Mouse (Mus musculus) embryonic facial prominence, embryonic 10.5 days (tissue): ENCODE measurements around the gene Stpg1. TPM values are rescaled to one million over a fixed set of nuclear protein-coding genes. Genes with fewer than 3 reads are reported as not detected.

Source experiments
- DNase-seq: peaks from one replicate; pipeline ENCODE4 v3.0.0-alpha.2; 2017; ENCODE audit warnings: low spot score
- H3K27ac ChIP-seq: fragments of 300-500 bp; sonication (generic); replicated peaks from 2 replicates; pipeline ENCODE4 v1.5.1; 2016; ENCODE audit warnings: mild to moderate bottlenecking
- H3K27me3 ChIP-seq: fragments of 300-500 bp; sonication (generic); replicated peaks from 2 replicates; pipeline ENCODE4 v1.6.1; 2016; ENCODE audit warnings: low read depth, mild to moderate bottlenecking; ENCODE audit not compliant: poor library complexity, severe bottlenecking
- H3K36me3 ChIP-seq: fragments of 300-500 bp; sonication (generic); replicated peaks from 2 replicates; pipeline ENCODE4 v1.6.1; 2016; ENCODE audit warnings: mild to moderate bottlenecking, moderate library complexity
- H3K4me1 ChIP-seq: fragments of 300-500 bp; sonication (generic); 2 replicates; pipeline ENCODE4 v1.6.1; 2016
- H3K4me3 ChIP-seq: fragments of 300-500 bp; sonication (generic); 2 replicates; pipeline ENCODE4 v1.5.1; 2016; ENCODE audit warnings: mild to moderate bottlenecking, moderate library complexity
- H3K9me3 ChIP-seq: fragments of 300-500 bp; sonication (generic); 2 replicates; pipeline ENCODE4 v1.6.1; 2016; ENCODE audit warnings: mild to moderate bottlenecking
- WGBS: fragments of 180-500 bp; shearing (Covaris S2); methylation state at CpG from one replicate; pipeline ENCODE4 v1.1.7; 2016; 5-methylcytosine and 5-hydroxymethylcytosine counted together
- polyA plus RNA-seq: library from polyadenylated mRNA; unstranded; fragments of >200 nt; fragmentation: Nextera tagmentation; extraction: Ambion mirVana; gene quantifications from 2 replicates; pipeline ENCODE4 v1.2.1, GENCODE M21; 2016

Stpg1 gene
- polyA plus RNA-seq, result 0.18 and 0.37 TPM in 2 replicates

DNA sequence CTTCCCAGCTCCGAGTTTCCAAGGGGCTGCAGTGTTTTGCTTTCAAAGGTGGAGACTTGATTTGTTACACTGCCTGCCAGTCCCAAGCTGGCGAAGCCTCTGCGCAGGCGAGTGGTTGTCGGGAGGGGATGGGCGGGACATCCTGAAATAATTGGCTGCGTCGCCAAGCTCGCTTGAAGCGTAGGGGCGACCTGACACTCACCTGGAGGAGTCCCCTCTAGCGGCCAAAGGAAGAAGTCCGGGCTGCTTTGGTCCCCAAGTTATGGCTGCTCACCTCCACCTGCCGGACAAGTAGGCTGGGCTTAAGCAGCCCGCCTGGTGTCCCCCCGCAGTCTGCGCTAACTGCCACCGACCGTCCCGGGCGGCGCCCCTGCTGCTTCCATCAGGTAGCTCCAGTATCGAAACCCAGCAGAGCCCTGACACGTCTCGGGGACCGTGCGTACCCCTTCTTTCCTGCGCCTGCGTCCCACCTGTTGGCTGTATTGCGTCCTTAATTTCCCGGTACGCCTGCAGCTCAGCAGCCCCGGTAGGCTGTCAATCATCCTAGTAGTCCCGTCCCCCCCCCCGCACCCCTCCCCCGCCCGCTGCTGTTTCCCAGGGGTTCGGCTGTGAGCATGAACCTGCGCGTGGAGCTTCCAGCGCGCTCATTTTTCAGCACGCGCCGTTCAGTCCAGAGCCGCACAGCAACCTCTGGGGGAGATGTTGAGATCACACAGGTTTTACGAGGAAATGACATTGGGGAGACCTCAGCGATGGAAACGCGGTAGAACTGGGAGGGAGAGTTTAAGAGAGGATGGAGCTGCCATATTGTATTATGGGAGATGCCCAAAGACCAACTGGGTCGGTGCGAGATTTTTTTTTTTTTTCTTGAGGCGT, at the start of gene Stpg1, which contains the start of gene Nipal3:
Stpg1 (plus strand) TSS at position 270 of the 876 bp plus-strand sequence.
Nipal3 (minus strand) TSS at position 518 of the 876 bp plus-strand sequence.
- H3K4me3 ChIP-seq, result peak within 1 kb of the TSS; percentile 85
- no peaks in the 10 kb centered on the region for H3K9me3 ChIP-seq
- H3K27me3 ChIP-seq, result no peaks in the 10 kb centered on the region
- under 1% methylated on average over 53 of the region's 53 CpGs for WGBS
- H3K4me1 ChIP-seq, result peaks cover 24% of the 10 kb centered on the region
- H3K36me3 ChIP-seq, result no peaks in the 10 kb centered on the region
- peak; percentile 94 for DNase-seq
- peak within 1 kb of the TSS; percentile 71 for H3K27ac ChIP-seq

DNA sequence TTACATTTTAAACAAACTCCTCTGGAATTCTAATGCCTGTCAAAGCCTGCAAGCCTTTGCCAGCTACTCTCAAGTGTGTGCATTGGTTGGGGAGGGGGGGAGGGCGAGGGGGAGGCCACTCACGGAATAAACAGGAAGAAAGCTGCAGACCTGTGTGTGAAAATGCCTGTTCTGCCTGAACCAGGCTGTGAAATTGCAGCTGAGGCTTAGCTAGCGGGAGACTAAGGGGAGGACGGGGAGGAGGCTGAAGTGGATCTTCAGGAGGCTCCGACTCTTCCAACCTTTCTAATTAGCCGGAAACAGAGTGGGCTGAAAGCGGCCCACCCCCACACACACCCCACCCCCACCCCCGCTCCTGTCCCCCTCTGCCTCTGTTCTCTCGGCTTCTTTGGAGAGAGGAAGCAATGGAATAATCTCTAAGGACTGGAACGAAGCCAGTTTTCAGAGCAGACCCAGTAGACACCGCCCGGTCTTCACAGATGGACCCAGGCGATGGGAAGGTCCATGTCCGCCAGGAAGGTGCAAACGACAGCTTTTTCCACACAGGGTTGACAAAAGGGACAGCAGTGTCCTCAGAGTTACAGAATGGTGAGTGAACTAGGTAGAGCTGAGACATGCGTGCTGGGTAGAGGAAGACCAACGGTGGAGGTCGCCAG, 43.1 kb upstream of the Stpg1 start:
- 58% methylated on average over 18 of the region's 18 CpGs for WGBS
- H3K27me3 ChIP-seq, result no peaks in the 10 kb centered on the region
- H3K4me1 ChIP-seq, result peaks cover 24% of the 10 kb centered on the region
- H3K4me3 ChIP-seq, result peak overlapping the region; percentile 4
- H3K27ac ChIP-seq, result peak overlapping the region; percentile 66
- peak; percentile 48 for DNase-seq
- H3K9me3 ChIP-seq, result no peaks in the 10 kb centered on the region
- H3K36me3 ChIP-seq, result no peaks in the 10 kb centered on the region

- Histone ChIP-seq H3K27me3 (no peaks in the 10 kb centered on the region), H3K9me3 (no peaks in the 10 kb centered on the region), H3K4me1 (peaks cover 24% of the 10 kb centered on the region), H3K4me3 (no peak overlapping the region), H3K27ac (no peak overlapping the region), H3K36me3 (no peaks in the 10 kb centered on the region)
- WGBS, result 67% methylated on average over 6 of the region's 6 CpGs
- DNase-seq, result no peak
Measured at GRCm38 (mm10) chr4:135453164-135453563, 41.4 kb upstream of the Stpg1 start.

DNA sequence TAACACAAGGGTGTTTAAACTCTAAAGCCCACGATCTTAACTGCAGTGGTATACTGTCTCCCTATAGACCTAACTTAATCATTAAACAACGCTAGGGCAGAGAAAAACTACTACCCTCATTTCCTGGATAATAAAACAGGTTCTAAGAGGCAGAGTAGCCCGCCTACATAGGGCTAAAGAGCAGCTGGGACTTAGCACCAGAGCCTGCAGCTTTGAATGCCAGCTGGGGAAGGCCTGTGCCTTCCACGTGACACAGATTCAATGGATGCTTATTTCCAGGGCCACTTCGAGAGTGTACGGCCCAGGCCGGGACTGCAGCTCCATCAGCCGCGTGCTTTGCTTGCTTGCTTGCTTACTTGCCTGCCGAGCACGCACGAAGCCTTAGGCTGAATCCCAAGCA, 41.0 kb upstream of the Stpg1 start:
- no peak overlapping the region for H3K27ac ChIP-seq
- H3K4me1 ChIP-seq, result peaks cover 24% of the 10 kb centered on the region
- H3K27me3 ChIP-seq, result no peaks in the 10 kb centered on the region
- DNase-seq, result no peak
- WGBS, result 78% methylated on average over 12 of the region's 12 CpGs
- no peaks in the 10 kb centered on the region for H3K36me3 ChIP-seq
- no peak overlapping the region for H3K4me3 ChIP-seq
- no peaks in the 10 kb centered on the region for H3K9me3 ChIP-seq

- Histone ChIP-seq H3K9me3 (no peaks in the 10 kb centered on the region), H3K4me1 (no peaks in the 10 kb centered on the region)
Measured at GRCm38 (mm10) chr4:135463406-135463805, 31.2 kb upstream of the Stpg1 start.

GRCm38 (mm10) chr4:135477851-135478250, 16.7 kb upstream of the Stpg1 start:
- WGBS, result 88% methylated on average over 10 of the region's 10 CpGs
- no peaks in the 10 kb centered on the region for H3K9me3 ChIP-seq

More at GRCm38 (mm10) chr4:135463406-135463805, 31.2 kb upstream of the Stpg1 start:
- Histone ChIP-seq H3K4me3 (no peak overlapping the region), H3K27ac (no peak overlapping the region), H3K36me3 (peaks cover 3% of the 10 kb centered on the region; the same call in 1 of the 2 replicates), H3K27me3 (no peaks in the 10 kb centered on the region)
- 94% methylated on average over 11 of the region's 11 CpGs for WGBS
- DNase-seq, result no peak

DNA sequence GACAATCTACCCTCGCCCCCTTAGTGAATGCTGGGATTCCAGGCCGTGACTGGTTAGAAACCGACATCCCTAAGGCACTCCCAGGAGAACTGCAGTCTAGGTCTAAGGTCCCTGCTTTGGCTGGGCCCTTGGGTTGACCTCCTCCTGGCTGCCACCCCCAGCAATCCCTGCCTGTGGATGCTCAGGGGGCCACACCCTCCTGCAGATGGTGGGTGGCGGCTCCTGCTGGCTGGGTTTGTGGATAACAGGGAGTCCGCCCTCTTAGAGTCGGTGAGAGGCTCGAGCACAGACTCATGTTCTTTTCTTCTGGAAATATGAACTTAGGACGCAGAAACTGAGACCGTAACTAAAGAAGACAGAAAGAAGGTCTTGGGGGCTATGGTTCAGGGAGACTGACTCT, 14.2 kb upstream of the Stpg1 start:
- Histone ChIP-seq H3K27ac (no peak overlapping the region), H3K9me3 (no peaks in the 10 kb centered on the region), H3K36me3 (no peaks in the 10 kb centered on the region), H3K4me1 (peaks cover 8% of the 10 kb centered on the region; the same call in 1 of the 2 replicates), H3K27me3 (no peaks in the 10 kb centered on the region), H3K4me3 (no peak overlapping the region)
- WGBS, result 79% methylated on average over 9 of the region's 9 CpGs
- DNase-seq, result peak; percentile 14

More at GRCm38 (mm10) chr4:135477851-135478250, 16.7 kb upstream of the Stpg1 start:
- no peak for DNase-seq
- no peak overlapping the region for H3K4me3 ChIP-seq
- no peaks in the 10 kb centered on the region for H3K36me3 ChIP-seq
- no peaks in the 10 kb centered on the region for H3K27me3 ChIP-seq
- H3K4me1 ChIP-seq, result peaks cover 8% of the 10 kb centered on the region; the same call in 1 of the 2 replicates
- no peak overlapping the region for H3K27ac ChIP-seq

DNA sequence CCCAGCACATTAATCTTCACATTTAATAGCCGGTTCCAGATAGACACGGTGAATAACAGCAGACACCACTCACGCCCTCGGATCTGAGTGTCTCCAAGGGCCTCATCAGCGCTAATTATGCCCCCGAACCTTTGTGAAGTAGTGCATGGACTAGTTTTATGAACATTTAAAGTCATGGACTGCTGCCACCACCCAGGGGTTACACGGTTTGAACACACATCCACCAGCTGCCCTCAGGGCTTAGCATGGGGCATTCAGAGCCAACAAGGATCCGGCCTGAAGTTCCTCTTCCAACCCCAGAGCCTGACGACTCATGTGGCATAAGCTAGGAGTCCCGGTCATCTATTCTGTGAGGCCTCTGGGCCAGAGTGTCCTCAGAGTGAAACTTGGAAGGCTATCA, 9.5 kb upstream of the Stpg1 start:
- peaks cover 8% of the 10 kb centered on the region; the same call in 1 of the 2 replicates for H3K4me1 ChIP-seq
- peaks cover 7% of the 10 kb centered on the region for H3K36me3 ChIP-seq
- H3K27me3 ChIP-seq, result no peaks in the 10 kb centered on the region
- no peak overlapping the region for H3K4me3 ChIP-seq
- DNase-seq, result no peak
- 84% methylated on average over 10 of the region's 10 CpGs for WGBS
- H3K9me3 ChIP-seq, result peaks cover 7% of the 10 kb centered on the region; the same call in 1 of the 2 replicates
- no peak overlapping the region for H3K27ac ChIP-seq

- peaks cover 7% of the 10 kb centered on the region; the same call in 1 of the 2 replicates for H3K9me3 ChIP-seq
- no peaks in the 10 kb centered on the region for H3K27me3 ChIP-seq
- no peak overlapping the region for H3K27ac ChIP-seq
- 87% methylated on average over 11 of the region's 11 CpGs for WGBS
- H3K4me1 ChIP-seq, result no peaks in the 10 kb centered on the region; the same call in 1 of the 2 replicates
- H3K4me3 ChIP-seq, result no peak overlapping the region
- H3K36me3 ChIP-seq, result peaks cover 7% of the 10 kb centered on the region
- no peak for DNase-seq
Measured at GRCm38 (mm10) chr4:135486352-135486751, 8.2 kb upstream of the Stpg1 start.

DNA sequence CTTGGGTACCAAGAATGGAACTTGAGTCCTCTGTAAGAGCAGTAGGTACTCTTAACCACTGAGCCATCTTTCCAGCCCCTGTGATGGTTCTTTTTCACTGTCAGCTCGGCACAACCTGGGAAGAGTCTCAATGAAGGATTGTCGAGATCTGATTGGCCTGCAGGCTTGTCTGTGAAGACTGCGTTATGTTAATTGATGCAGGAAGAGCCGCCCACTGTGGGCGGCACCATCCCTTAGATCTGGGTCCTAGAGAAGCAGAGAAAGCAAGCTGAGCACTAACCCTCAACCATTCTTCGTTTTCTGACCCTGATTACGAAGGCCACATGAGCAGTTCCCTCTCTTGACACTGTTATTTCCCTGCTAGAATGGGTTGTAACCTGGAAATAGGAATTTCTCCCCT, 5.3 kb upstream of the Stpg1 start:
- no peak overlapping the region for H3K4me3 ChIP-seq
- no peak overlapping the region for H3K27ac ChIP-seq
- peaks cover 7% of the 10 kb centered on the region; the same call in 1 of the 2 replicates for H3K9me3 ChIP-seq
- H3K36me3 ChIP-seq, result peaks cover 7% of the 10 kb centered on the region
- DNase-seq, result no peak
- 86% methylated on average over 7 of the region's 7 CpGs for WGBS
- H3K27me3 ChIP-seq, result no peaks in the 10 kb centered on the region
- H3K4me1 ChIP-seq, result peaks cover 9% of the 10 kb centered on the region

DNA sequence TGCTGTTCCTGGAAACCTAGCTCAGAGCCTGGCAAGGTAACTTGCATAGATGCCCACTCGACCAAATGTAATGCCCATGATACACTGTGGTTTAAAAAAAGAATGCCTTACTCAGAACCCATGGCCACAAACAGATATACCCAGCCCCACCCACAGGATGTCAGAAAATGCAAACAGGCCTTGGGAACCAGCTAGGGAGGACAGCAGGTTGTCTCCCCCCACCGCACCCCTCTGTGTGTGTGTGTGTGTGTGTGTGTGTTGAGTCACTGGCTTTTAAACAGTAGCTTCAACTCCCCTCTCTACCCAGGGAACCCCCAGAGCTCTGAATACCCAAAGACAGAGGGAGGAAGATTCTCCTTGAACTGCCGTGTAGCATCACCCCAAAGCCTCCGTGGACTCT, 1.3 kb upstream of the Stpg1 start:
- 57% methylated on average over 4 of the region's 4 CpGs for WGBS
- DNase-seq, result no peak
- H3K9me3 ChIP-seq, result peaks cover 7% of the 10 kb centered on the region; the same call in 1 of the 2 replicates
- peaks cover 24% of the 10 kb centered on the region for H3K4me1 ChIP-seq
- no peaks in the 10 kb centered on the region for H3K27me3 ChIP-seq
- peak overlapping the region; percentile 85 for H3K4me3 ChIP-seq
- no peak overlapping the region for H3K27ac ChIP-seq
- peaks cover 7% of the 10 kb centered on the region for H3K36me3 ChIP-seq

DNA sequence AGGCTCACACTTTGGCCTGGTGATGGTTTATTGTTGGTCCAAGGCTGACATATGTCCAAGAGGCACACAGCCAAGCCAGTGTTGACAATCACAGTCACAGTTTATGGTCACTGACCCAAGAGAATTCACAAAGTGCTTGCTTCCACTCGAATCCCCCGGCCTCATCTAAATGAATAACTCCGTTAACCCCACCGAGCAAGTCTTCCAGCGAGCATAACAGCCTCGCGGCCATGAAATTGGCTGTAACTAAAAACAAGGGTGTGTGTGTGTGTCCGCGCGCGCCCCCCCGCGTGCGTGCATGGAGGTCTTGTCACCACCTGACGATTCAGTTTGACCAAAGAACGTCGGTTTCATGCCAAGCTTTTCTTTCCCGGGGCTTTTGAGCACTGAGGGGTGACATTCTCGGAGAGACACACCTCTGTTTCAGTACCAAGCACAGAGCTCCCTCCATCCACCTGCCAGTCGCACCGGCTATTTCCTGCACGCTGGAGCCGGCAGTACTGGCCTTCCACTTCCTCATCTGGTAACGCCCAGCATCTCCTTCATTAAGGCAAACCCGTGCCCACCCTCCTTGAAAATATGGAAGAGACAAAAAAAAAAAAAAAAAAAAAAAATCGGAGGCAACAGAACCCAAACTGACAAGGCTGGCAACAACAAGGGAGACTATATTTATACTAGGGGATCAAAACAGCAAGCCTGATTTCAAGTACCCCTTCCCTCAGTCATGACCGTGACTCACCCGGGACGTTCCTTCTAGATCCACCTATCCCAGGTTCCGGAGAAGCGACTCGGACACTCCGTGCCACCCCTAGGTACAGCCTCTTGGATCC, 684 bp upstream of the Stpg1 start:
- Histone ChIP-seq H3K36me3 (peaks cover 4% of the 10 kb centered on the region), H3K27ac (no peak overlapping the region; the same call in 1 of the 2 replicates), H3K4me3 (peak overlapping the region; percentile 85), H3K9me3 (peaks cover 7% of the 10 kb centered on the region; the same call in 1 of the 2 replicates), H3K4me1 (peaks cover 24% of the 10 kb centered on the region), H3K27me3 (no peaks in the 10 kb centered on the region)
- WGBS, result 2% methylated on average over 33 of the region's 33 CpGs
- DNase-seq, result peak; percentile 58
